Mouse (Mus musculus): ENCODE measurements around the gene Mif4gd. TPM values are rescaled to one million over a fixed set of nuclear protein-coding genes. Genes with fewer than 3 reads are reported as not detected.
"Not testable (repeated sequence)": the region's sequence is repeated elsewhere in the genome, so short reads cannot be mapped to it uniquely, and the experiment has no call there.

Gene Mif4gd
- polyA plus RNA-seq, 1 experiment from 2014 or later, result 17.7 TPM

DNA sequence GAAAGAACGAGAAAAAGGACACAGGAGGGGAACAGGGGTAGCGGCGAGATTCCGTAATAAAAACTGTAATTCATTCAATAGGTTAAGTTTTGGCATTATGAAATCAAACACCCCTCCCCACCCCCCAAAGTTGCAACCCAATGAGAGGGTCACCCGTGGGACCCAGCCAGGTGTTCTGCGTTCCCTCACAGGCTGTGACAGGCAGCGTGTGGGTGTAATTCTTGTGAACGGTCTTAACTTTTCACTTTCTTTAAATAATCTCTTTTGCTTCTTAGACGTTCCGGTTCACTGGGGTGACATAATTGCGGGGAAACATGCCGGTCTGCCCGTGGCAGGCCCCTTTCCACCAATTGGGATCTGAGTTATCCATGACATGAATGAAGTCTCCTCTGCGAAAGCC, 32.7 kb upstream of the Mif4gd start:
- not testable (repeated sequence) for DNase-seq (ENCODE audit: low spot score); H3K9ac ChIP-seq (ENCODE audit: low read depth, low read length); H3K4me1 ChIP-seq (replicated peaks; ENCODE audit: control insufficient read depth, insufficient read depth, low read length); H3K27me3 ChIP-seq (ENCODE audit: control insufficient read depth, insufficient read depth, low read length); H3K27ac ChIP-seq (ENCODE audit: low read depth, low read length); H3K4me3 ChIP-seq (ENCODE audit: low read depth, low read length); H3K9me3 ChIP-seq (ENCODE audit: control insufficient read depth, low read length); H3K36me3 ChIP-seq (ENCODE audit: control insufficient read depth, insufficient read depth, low read length); ATAC-seq (ENCODE audit: low FRiP score); H3K4me2 ChIP-seq (replicated peaks; ENCODE audit: low read depth, low read length)
- WGBS, result 89% methylated on average over 14 of the region's 14 CpGs

DNA sequence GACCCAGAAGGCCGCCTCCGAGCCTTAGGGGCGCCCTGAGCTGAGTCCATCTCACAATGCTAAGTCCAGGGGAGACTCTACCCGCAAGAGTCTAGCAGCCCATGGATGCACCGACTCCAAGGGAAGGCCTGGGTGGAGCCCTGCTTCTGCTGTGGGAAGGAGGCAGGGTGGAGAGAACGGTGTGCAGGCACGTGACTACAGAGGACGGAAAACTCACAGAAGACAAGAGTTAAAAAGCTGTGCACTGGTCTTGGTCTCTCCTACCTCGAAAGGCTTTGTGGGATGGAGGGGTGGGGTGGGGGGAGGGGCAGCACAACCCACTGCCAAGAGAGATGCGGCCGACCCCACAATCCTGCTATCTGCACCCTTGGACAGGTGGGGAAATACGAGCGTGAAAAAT, 31.5 kb upstream of the Mif4gd start:
- 93% methylated on average over 13 of the region's 13 CpGs for WGBS
- Histone ChIP-seq H3K4me3 (ENCODE audit: low read depth, low read length) (no peak overlapping the region), H3K4me1 (replicated peaks; ENCODE audit: control insufficient read depth, insufficient read depth, low read length) (no peaks in the 10 kb centered on the region), H3K36me3 (ENCODE audit: control insufficient read depth, insufficient read depth, low read length) (no peaks in the 10 kb centered on the region), H3K9me3 (ENCODE audit: control insufficient read depth, low read length) (no peaks in the 10 kb centered on the region), H3K4me2 (replicated peaks; ENCODE audit: low read depth, low read length) (no peak overlapping the region), H3K27ac (ENCODE audit: low read depth, low read length) (no peak overlapping the region), H3K27me3 (ENCODE audit: control insufficient read depth, insufficient read depth, low read length) (no peaks in the 10 kb centered on the region), H3K9ac (ENCODE audit: low read depth, low read length) (no peak overlapping the region)
- ATAC-seq (ENCODE audit: low FRiP score) (no peak), DNase-seq (ENCODE audit: low spot score) (no peak)

DNA sequence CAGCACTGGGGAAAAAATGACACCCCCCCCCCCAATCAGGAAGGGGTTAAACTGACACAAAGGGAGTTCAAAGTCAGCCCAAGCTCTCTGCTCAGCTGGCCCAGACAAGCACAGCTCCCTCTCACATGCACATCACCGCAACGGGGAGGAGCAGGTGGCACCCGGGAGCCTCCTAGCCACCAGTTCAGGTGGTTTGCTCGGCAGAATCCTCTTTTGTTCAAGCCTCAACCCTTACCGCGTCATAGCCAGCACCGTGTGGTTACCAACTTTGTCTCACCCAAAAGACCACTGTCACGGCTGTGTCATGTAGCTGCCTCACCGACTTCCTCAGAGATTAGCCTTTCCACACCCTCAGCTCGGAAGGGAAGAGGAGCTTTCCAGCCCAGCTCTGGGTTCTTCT, 30.5 kb upstream of the Mif4gd start:
- Histone ChIP-seq H3K27ac (ENCODE audit: low read depth, low read length) (no peak overlapping the region), H3K4me3 (ENCODE audit: low read depth, low read length) (no peak overlapping the region), H3K9me3 (ENCODE audit: control insufficient read depth, low read length) (no peaks in the 10 kb centered on the region), H3K4me1 (replicated peaks; ENCODE audit: control insufficient read depth, insufficient read depth, low read length) (no peaks in the 10 kb centered on the region), H3K36me3 (ENCODE audit: control insufficient read depth, insufficient read depth, low read length) (no peaks in the 10 kb centered on the region), H3K4me2 (replicated peaks; ENCODE audit: low read depth, low read length) (no peak overlapping the region), H3K27me3 (ENCODE audit: control insufficient read depth, insufficient read depth, low read length) (no peaks in the 10 kb centered on the region), H3K9ac (ENCODE audit: low read depth, low read length) (no peak overlapping the region)
- DNase-seq (ENCODE audit: low spot score) (no peak), ATAC-seq (ENCODE audit: low FRiP score) (no peak)
- WGBS, result 72% methylated on average over 10 of the region's 10 CpGs

DNA sequence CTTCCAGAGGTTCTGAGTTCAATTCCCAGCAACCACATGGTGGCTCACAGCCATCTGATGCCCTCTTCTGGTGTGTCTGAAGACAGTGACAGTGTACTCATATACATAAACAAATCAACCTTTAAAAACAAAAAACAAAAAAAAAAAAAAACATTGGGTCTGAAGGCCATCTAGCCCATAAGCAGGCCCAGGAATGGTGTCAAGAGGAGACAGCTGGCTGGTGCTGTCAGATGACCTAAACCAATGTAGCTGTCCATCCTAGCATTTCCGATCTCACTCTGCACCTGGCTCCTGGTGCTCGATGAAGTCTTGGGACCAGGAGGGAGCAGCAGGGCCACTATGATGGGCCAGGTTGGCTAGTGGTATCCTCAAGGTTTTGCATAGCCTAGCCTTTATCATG, 29.9 kb upstream of the Mif4gd start:
- Histone ChIP-seq H3K9ac (ENCODE audit: low read depth, low read length) (no peak overlapping the region), H3K4me1 (replicated peaks; ENCODE audit: control insufficient read depth, insufficient read depth, low read length) (no peaks in the 10 kb centered on the region), H3K27ac (ENCODE audit: low read depth, low read length) (no peak overlapping the region), H3K36me3 (ENCODE audit: control insufficient read depth, insufficient read depth, low read length) (no peaks in the 10 kb centered on the region), H3K27me3 (ENCODE audit: control insufficient read depth, insufficient read depth, low read length) (no peaks in the 10 kb centered on the region), H3K4me2 (replicated peaks; ENCODE audit: low read depth, low read length) (no peak overlapping the region), H3K9me3 (ENCODE audit: control insufficient read depth, low read length) (no peaks in the 10 kb centered on the region), H3K4me3 (ENCODE audit: low read depth, low read length) (no peak overlapping the region)
- ATAC-seq (ENCODE audit: low FRiP score) (no peak), DNase-seq (ENCODE audit: low spot score) (no peak)
- 97% methylated on average over 2 of the region's 2 CpGs for WGBS

DNA sequence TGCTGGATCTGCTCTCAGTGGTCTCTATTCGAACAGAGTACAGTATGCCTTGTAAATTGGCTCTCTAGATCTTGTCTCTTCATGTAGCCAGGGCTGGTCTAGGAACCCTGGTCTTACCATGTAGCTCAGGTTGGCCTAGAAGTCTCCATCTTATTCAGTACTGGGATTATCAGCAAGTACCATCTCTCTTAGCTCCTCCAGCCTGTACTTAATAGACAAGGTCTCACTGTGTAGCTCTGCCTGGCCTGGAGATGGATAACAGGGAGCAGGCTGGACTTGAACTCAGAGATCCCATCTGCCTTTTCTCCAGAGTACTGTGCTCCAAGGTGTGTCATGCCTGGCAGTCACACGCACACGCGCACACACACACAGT, 28.9 kb upstream of the Mif4gd start:
- 89% methylated on average over 4 of the region's 4 CpGs for WGBS
- H3K4me2 ChIP-seq (replicated peaks; ENCODE audit: low read depth, low read length), result no peak overlapping the region
- DNase-seq (ENCODE audit: low spot score) (no peak), ATAC-seq (ENCODE audit: low FRiP score) (no peak)
- H3K9ac ChIP-seq (ENCODE audit: low read depth, low read length), result no peak overlapping the region
- no peak overlapping the region for H3K27ac ChIP-seq (ENCODE audit: low read depth, low read length)
- H3K4me1 ChIP-seq (replicated peaks; ENCODE audit: control insufficient read depth, insufficient read depth, low read length), result no peaks in the 10 kb centered on the region
- no peaks in the 10 kb centered on the region for H3K27me3 ChIP-seq (ENCODE audit: control insufficient read depth, insufficient read depth, low read length)
- no peaks in the 10 kb centered on the region for H3K9me3 ChIP-seq (ENCODE audit: control insufficient read depth, low read length)
- no peak overlapping the region for H3K4me3 ChIP-seq (ENCODE audit: low read depth, low read length)
- H3K36me3 ChIP-seq (ENCODE audit: control insufficient read depth, insufficient read depth, low read length), result no peaks in the 10 kb centered on the region

DNA sequence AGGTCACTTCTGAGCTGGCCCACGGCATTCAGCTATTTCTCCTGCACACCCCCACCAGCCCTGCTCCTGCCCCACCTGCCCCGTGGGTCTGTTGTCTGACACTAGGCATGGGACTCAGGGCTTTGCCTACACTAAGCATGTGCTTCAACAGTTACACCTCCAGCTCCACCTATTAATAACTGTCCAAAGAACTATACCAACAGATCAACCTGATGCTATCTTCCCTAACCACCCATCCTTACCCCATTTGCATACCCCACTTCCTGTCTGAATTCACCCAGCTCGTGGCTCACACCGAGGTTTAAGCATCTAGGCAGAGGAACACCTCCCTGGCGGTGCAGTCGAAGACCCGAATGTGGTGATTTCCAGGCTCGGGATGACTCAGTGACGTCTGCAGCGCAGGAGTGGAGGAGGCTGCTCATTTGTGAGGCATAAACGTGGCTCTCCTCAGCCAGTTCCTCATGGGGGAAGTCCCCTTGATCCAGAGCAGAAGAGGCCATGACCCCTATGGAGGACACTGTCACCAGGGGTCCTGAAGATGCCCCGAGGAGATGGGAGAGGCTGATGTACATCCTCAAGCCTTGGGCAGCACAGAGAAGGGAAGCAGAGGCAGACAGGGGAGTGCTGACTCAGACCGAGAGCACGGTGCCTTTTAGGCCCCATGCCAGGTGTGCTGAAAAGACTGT, 28.4 kb upstream of the Mif4gd start:
- no peaks in the 10 kb centered on the region for H3K9me3 ChIP-seq (ENCODE audit: control insufficient read depth, low read length)

DNA sequence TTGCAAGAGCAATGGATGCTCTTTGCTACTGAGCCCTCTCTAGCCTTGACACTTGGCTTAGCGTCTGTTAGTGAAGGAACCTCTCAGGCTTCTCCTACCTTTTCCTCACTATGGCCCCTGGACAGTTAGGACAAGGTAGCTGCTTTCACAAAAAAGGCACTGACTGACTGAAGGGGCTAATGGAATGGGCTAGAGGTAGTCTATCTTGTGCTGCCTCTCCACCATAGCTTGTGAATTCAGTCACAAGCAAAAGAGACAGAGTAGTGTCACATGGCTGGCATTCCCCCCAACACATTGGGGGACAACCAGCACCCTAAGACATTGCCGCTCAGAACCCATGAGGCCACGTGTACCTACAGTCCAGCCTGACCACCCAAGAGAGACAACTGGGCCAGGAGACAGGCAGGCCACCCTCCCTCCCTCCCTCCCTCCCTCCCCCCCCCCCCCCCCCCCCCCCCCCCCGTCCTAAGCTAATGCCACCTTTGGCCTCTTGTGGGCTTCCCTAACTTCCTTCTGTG, 27.6 kb upstream of the Mif4gd start:
- H3K9ac ChIP-seq (ENCODE audit: low read depth, low read length), result no peak overlapping the region
- no peaks in the 10 kb centered on the region for H3K27me3 ChIP-seq (ENCODE audit: control insufficient read depth, insufficient read depth, low read length)
- no peak for ATAC-seq (ENCODE audit: low FRiP score)

More for the DNA sequence above, 28.4 kb upstream of the Mif4gd start:
- WGBS, result 55% methylated on average over 14 of the region's 14 CpGs
- Histone ChIP-seq H3K36me3 (ENCODE audit: control insufficient read depth, insufficient read depth, low read length) (no peaks in the 10 kb centered on the region), H3K4me2 (replicated peaks; ENCODE audit: low read depth, low read length) (no peak overlapping the region), H3K27ac (ENCODE audit: low read depth, low read length) (peak overlapping the region; percentile 10; the same call in 1 of the 2 replicates), H3K9ac (ENCODE audit: low read depth, low read length) (no peak overlapping the region), H3K4me3 (ENCODE audit: low read depth, low read length) (no peak overlapping the region), H3K4me1 (replicated peaks; ENCODE audit: control insufficient read depth, insufficient read depth, low read length) (no peaks in the 10 kb centered on the region), H3K27me3 (ENCODE audit: control insufficient read depth, insufficient read depth, low read length) (no peaks in the 10 kb centered on the region)
- no peak for ATAC-seq (ENCODE audit: low FRiP score)
- no peak for DNase-seq (ENCODE audit: low spot score)

DNA sequence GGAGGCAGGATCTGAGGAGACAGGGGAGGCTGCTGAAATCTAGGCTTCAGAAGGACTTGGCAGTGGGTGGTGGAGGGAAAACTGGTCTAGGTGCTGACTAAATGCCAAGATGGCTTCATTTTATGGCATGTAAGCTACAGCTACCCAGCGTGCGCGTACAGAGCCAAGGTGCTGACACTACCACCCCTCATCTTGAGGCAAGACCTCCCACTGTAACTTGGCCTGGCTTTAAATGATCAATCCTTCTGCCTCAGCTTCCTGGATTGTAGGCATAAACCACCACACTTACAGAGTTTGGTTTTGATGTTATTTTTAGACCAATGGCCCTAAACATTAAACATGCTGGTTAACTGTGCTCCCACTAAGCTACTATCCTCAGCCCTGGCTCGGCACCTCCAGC, 26.8 kb upstream of the Mif4gd start:
- no peak for DNase-seq (ENCODE audit: low spot score)
- Histone ChIP-seq H3K4me3 (ENCODE audit: low read depth, low read length) (no peak overlapping the region), H3K9me3 (ENCODE audit: control insufficient read depth, low read length) (no peaks in the 10 kb centered on the region), H3K36me3 (ENCODE audit: control insufficient read depth, insufficient read depth, low read length) (no peaks in the 10 kb centered on the region), H3K27me3 (ENCODE audit: control insufficient read depth, insufficient read depth, low read length) (no peaks in the 10 kb centered on the region), H3K4me2 (replicated peaks; ENCODE audit: low read depth, low read length) (no peak overlapping the region), H3K4me1 (replicated peaks; ENCODE audit: control insufficient read depth, insufficient read depth, low read length) (no peaks in the 10 kb centered on the region), H3K27ac (ENCODE audit: low read depth, low read length) (no peak overlapping the region), H3K9ac (ENCODE audit: low read depth, low read length) (no peak overlapping the region)
- no peak for ATAC-seq (ENCODE audit: low FRiP score)
- 96% methylated on average over 4 of the region's 4 CpGs for WGBS

More for the DNA sequence above, 27.6 kb upstream of the Mif4gd start:
- H3K9me3 ChIP-seq (ENCODE audit: control insufficient read depth, low read length), result no peaks in the 10 kb centered on the region
- no peak overlapping the region for H3K27ac ChIP-seq (ENCODE audit: low read depth, low read length)
- no peak for DNase-seq (ENCODE audit: low spot score)
- no peak overlapping the region for H3K4me2 ChIP-seq (replicated peaks; ENCODE audit: low read depth, low read length)
- H3K4me1 ChIP-seq (replicated peaks; ENCODE audit: control insufficient read depth, insufficient read depth, low read length), result no peaks in the 10 kb centered on the region
- no peaks in the 10 kb centered on the region for H3K36me3 ChIP-seq (ENCODE audit: control insufficient read depth, insufficient read depth, low read length)
- WGBS, result 79% methylated on average over 3 of the region's 4 CpGs
- no peak overlapping the region for H3K4me3 ChIP-seq (ENCODE audit: low read depth, low read length)

Data from hindbrain, embryonic 11.5 days (tissue).